Mouse (Mus musculus): ENCODE results near the gene Tsr2.

GRCm38 (mm10) chrX:151059346-151059745, 37.0 kb downstream of the Tsr2 start:
- TF ChIP-seq CTCF (IDR thresholded peaks at IDR 0.05; ENCODE audit: insufficient read depth, low read length): no peak
- no peak for TF ChIP-seq POLR2A (IDR thresholded peaks at IDR 0.05; ENCODE audit: borderline replicate concordance, extremely low read depth, low read depth, low read length)
